Mouse (Mus musculus): Measurements from ENCODE around the gene Acot7. TPM values are rescaled to one million over a fixed set of nuclear protein-coding genes. Genes with fewer than 3 reads are reported as not detected.
"Not testable (repeated sequence)": the region's sequence is repeated elsewhere in the genome, so short reads cannot be mapped to it uniquely, and the experiment has no call there.

The Acot7 gene
- total and polyA plus RNA-seq, 2 experiments from 2014 or later: 249 to 488 TPM

- ATAC-seq: no peak
- Histone ChIP-seq H3K9ac (replicated peaks; ENCODE audit: low read length) (no peak overlapping the region), H3K36me3 (ENCODE audit: insufficient read depth, low read length) (no peaks in the 10 kb centered on the region; the same call in 1 of the 2 replicates), H3K4me2 (ENCODE audit: low read depth, low read length) (no peak overlapping the region), H3K27me3 (ENCODE audit: insufficient read depth, low read length) (no peaks in the 10 kb centered on the region), H3K27ac (peak overlapping the region; percentile 84), H3K4me1 (ENCODE audit: insufficient read depth, low read length) (0 out of 2 replicates have a peak, but pooled peaks cover 9% of the 10 kb centered on the region), H3K9me3 (ENCODE audit: low read length) (no peaks in the 10 kb centered on the region), H3K4me3 (ENCODE audit: low read length) (no peak overlapping the region)
- TF ChIP-seq CTCF (IDR thresholded peaks at IDR 0.05; ENCODE audit: low read depth): no peak
- WGBS: 85% methylated on average over 12 of the region's 12 CpGs
- no peak for DNase-seq (ENCODE audit: low spot score)
Measured at GRCm38 (mm10) chr4:152227749-152228527, 50.0 kb downstream of the Acot7 start.

DNA sequence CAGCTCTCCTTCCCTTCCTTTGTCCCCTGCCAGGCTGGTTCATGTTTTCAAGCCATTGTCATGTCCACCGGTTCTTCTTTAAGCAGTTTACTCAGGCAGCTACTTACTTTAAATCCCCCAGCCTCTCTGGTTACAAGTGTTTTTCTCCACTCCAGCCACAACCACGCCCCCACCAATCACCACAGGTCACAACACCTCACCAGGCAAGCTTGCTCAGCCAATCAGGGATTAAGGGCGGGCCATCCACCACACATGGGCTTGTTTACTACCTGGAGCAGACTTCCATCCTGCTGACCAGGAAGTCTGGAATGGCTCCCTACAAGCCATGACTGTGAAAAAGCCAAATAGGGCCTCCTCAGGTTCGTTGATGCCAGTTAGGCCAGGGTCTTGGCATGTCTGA is 52.4 kb downstream of the Acot7 start:
- not testable (repeated sequence) for H3K4me1 ChIP-seq (ENCODE audit: insufficient read depth, low read length); H3K4me3 ChIP-seq (ENCODE audit: low read length); H3K27me3 ChIP-seq (ENCODE audit: insufficient read depth, low read length); H3K36me3 ChIP-seq (ENCODE audit: insufficient read depth, low read length); H3K9ac ChIP-seq (replicated peaks; ENCODE audit: low read length); H3K4me2 ChIP-seq (ENCODE audit: low read depth, low read length); DNase-seq (ENCODE audit: low spot score); H3K9me3 ChIP-seq (ENCODE audit: low read length); H3K27ac ChIP-seq; ATAC-seq
- WGBS: 57% methylated on average over 4 of the region's 4 CpGs

DNA sequence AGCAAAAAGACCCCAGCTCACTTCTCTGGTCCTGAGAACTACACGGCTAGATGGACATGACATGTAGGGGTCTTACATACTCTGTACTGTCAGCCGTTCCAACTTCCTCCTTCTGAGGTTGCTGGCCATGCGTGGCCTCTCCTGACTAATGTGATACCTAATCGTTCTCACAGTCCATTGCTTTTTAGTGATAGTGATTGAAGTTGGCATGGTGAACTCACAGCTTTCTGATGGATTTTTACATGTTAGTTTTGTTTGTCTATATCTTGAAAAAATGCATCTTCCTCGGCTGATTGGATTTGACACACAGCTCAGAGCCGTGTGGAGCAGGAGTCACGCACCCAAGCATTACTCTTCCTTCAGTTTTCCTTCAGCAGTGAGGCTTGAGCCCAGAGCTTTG is 53.4 kb downstream of the Acot7 start:
- ATAC-seq (no peak), DNase-seq (ENCODE audit: low spot score) (no peak)
- Histone ChIP-seq H3K4me2 (ENCODE audit: low read depth, low read length) (no peak overlapping the region), H3K36me3 (ENCODE audit: insufficient read depth, low read length) (peaks cover 5% of the 10 kb centered on the region; the same call in 1 of the 2 replicates), H3K4me1 (ENCODE audit: insufficient read depth, low read length) (0 out of 2 replicates have a peak, but pooled peaks cover 6% of the 10 kb centered on the region), H3K27ac (no peak overlapping the region), H3K4me3 (ENCODE audit: low read length) (no peak overlapping the region), H3K9ac (replicated peaks; ENCODE audit: low read length) (no peak overlapping the region), H3K27me3 (ENCODE audit: insufficient read depth, low read length) (no peaks in the 10 kb centered on the region), H3K9me3 (ENCODE audit: low read length) (no peaks in the 10 kb centered on the region)
- WGBS: 85% methylated on average over 7 of the region's 7 CpGs
- TF ChIP-seq CTCF (IDR thresholded peaks at IDR 0.05; ENCODE audit: low read depth): no peak

GRCm38 (mm10) chr4:152232411-152232903 is 54.5 kb downstream of the Acot7 start:
- H3K4me1 ChIP-seq (ENCODE audit: insufficient read depth, low read length): no peaks in the 10 kb centered on the region
- TF ChIP-seq CTCF (IDR thresholded peaks at IDR 0.05; ENCODE audit: low read depth): no peak
- no peak overlapping the region for H3K27ac ChIP-seq
- peaks cover 7% of the 10 kb centered on the region; the same call in 1 of the 2 replicates for H3K36me3 ChIP-seq (ENCODE audit: insufficient read depth, low read length)
- H3K4me3 ChIP-seq (ENCODE audit: low read length): no peak overlapping the region
- 81% methylated on average over 4 of the region's 4 CpGs for WGBS
- no peak for DNase-seq (ENCODE audit: low spot score)
- no peak overlapping the region for H3K9ac ChIP-seq (replicated peaks; ENCODE audit: low read length)
- H3K9me3 ChIP-seq (ENCODE audit: low read length): no peaks in the 10 kb centered on the region
- no peaks in the 10 kb centered on the region for H3K27me3 ChIP-seq (ENCODE audit: insufficient read depth, low read length)
- ATAC-seq: no peak
- no peak overlapping the region for H3K4me2 ChIP-seq (ENCODE audit: low read depth, low read length)

DNA sequence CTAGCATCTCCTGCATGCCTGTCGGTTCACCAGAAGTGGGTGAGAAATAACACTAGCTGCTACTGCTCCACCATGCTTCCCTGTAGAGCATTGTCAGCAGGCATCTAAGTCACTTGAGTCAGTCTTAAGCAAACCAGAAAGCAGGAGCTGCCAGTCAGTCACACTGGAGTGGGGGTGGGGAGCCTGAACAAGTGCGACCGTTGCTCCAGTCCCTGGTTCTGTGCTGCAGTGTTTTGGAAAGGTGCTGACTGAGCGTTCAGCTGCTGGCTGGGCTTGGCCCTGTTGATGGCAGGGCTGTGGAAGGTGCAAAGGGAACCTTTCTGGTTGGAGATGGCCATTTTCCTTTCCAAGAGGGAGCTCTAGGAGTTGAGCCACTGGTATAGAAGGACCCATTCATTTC is 62.0 kb downstream of the Acot7 start:
- DNase-seq (ENCODE audit: low spot score) (no peak), ATAC-seq (no peak)
- Histone ChIP-seq H3K9ac (replicated peaks; ENCODE audit: low read length) (no peak overlapping the region), H3K27ac (no peak overlapping the region), H3K27me3 (ENCODE audit: insufficient read depth, low read length) (no peaks in the 10 kb centered on the region), H3K4me1 (ENCODE audit: insufficient read depth, low read length) (no peaks in the 10 kb centered on the region), H3K4me2 (ENCODE audit: low read depth, low read length) (no peak overlapping the region), H3K36me3 (ENCODE audit: insufficient read depth, low read length) (peaks cover 18% of the 10 kb centered on the region), H3K9me3 (ENCODE audit: low read length) (no peaks in the 10 kb centered on the region), H3K4me3 (ENCODE audit: low read length) (no peak overlapping the region)
- no peak for TF ChIP-seq CTCF (IDR thresholded peaks at IDR 0.05; ENCODE audit: low read depth)
- WGBS: 55% methylated on average over 4 of the region's 4 CpGs

DNA sequence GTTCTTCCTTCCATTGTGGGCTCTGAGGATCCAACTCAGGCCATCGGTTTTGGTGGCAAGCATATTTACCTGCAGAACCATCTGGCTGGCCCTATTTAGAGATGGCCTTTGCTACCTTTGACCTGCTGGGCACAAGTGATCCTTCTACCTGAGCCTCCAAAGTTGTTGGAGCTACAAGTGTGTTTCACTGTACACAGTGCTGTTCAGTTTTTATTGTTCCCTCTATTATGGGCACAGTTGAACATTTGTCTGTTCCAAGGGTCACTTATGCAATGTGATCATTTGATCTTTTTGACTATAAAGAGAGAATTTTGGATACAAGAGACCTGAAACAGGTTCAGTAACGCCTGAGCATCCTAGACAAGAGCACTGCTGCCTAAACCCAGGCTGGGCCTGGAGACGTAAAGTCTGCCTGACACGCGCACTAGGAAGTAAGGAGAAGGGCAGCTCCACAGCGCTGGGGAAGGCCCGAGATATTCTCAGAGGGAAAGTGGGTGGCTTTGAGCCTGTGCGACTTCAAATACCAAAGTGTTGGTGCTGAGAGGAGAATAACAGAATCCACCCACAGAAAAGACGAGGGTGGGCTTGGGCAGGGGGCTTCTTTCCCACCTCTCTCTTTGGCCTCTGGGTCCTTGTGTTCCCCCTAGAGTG is 65.4 kb downstream of the Acot7 start:
- no peaks in the 10 kb centered on the region for H3K27me3 ChIP-seq (ENCODE audit: insufficient read depth, low read length)
- H3K4me1 ChIP-seq (ENCODE audit: insufficient read depth, low read length): 0 out of 2 replicates have a peak, but pooled peaks cover 4% of the 10 kb centered on the region
- no peak for TF ChIP-seq CTCF (IDR thresholded peaks at IDR 0.05; ENCODE audit: low read depth)
- no peak overlapping the region for H3K9ac ChIP-seq (replicated peaks; ENCODE audit: low read length)
- DNase-seq (ENCODE audit: low spot score) (no peak), ATAC-seq (no peak)
- H3K4me3 ChIP-seq (ENCODE audit: low read length): no peak overlapping the region
- H3K36me3 ChIP-seq (ENCODE audit: insufficient read depth, low read length): peaks cover 3% of the 10 kb centered on the region; the same call in 1 of the 2 replicates
- H3K4me2 ChIP-seq (ENCODE audit: low read depth, low read length): no peak overlapping the region
- 89% methylated on average over 9 of the region's 9 CpGs for WGBS
- H3K27ac ChIP-seq: no peak overlapping the region
- H3K9me3 ChIP-seq (ENCODE audit: low read length): no peaks in the 10 kb centered on the region
